8 mouse cellular contexts compared by ENCODE assay signal in the genomic region with DNA sequence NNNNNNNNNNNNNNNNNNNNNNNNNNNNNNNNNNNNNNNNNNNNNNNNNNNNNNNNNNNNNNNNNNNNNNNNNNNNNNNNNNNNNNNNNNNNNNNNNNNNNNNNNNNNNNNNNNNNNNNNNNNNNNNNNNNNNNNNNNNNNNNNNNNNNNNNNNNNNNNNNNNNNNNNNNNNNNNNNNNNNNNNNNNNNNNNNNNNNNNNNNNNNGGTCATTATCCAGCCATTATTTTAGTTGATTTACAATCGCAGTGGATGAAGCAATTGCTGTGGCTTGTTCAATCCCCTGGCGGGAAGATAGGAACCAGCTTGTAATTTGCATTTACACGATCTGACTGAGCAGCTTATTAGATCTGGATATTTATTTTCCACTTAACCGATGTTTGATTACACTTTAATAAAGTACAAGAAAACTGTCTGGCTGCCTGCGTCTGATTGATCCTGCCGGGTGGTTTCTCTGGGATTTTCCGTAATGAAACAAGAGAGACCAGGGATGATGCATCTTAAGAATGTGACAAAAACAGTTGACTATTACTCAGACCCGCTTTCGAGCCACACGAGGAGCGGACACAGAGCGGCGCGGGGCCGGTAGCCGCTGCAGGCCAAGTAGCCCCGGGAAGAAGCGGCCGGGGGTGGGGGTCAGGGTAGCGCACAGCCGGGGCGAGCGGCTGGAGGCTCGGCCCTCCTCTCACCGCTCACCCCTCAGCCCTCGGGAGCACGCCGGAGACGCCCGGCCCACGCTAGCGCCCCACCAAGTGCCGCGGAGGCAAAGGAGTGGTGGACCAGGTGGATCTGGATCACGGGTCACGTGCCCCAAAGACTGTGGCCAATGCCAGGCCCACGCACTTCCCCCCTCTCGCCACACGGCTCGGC. TPM values are rescaled to one million over a fixed set of nuclear protein-coding genes. Genes with fewer than 3 reads are reported as not detected.
DNase-seq lines count a peak whose midpoint lies in the region; ATAC-seq and TF ChIP-seq lines count a peak whose summit lies in the region.

No protein-coding gene starts in this region.

- DNase-seq in heart, adult 11 months, result peak; percentile 52
- no peak for DNase-seq in heart, adult 18-20 months
- peak; percentile 30 for DNase-seq in ES-CJ7 (ENCODE audit: low read depth, low spot score)
- peak; percentile 32 for DNase-seq in embryo, embryonic 9.5 days (ENCODE audit: extremely low spot score)
- peak; percentile 36 for DNase-seq in hindbrain, postnatal 0 days (ENCODE audit: low spot score)
- DNase-seq in midbrain, embryonic 14.5 days, result peak; percentile 69
- no peak for DNase-seq in adrenal gland, adult 8-10 months
- DNase-seq in spleen, adult 12 weeks (ENCODE audit: low spot score), result no peak

- peak overlapping the region; percentile 45 for H3K9ac ChIP-seq in hindbrain, postnatal 0 days (replicated peaks; ENCODE audit: low read length)
- H3K9ac ChIP-seq in midbrain, embryonic 14.5 days (replicated peaks; ENCODE audit: low read length), result peak overlapping the region; percentile 47; the same call in 1 of the 2 replicates

- peak overlapping the region; percentile 67 for H3K4me2 ChIP-seq in hindbrain, postnatal 0 days (ENCODE audit: low read depth, low read length)
- peak overlapping the region; percentile 70 for H3K4me2 ChIP-seq in midbrain, embryonic 14.5 days (ENCODE audit: low read length)

- H3K27me3 ChIP-seq in hindbrain, postnatal 0 days (ENCODE audit: insufficient read depth, low read length), result peaks cover 49% of the 10 kb centered on the region
- H3K27me3 ChIP-seq in midbrain, embryonic 14.5 days (ENCODE audit: control insufficient read depth, insufficient read depth, low read length), result peaks cover 63% of the 10 kb centered on the region

- ATAC-seq in hindbrain, postnatal 0 days, result peak; percentile 55; the same call in 1 of the 2 replicates
- peak; percentile 32; the same call in 1 of the 2 replicates for ATAC-seq in midbrain, embryonic 14.5 days (ENCODE audit: low FRiP score, low TSS enrichment)

- TF ChIP-seq CTCF in hindbrain, postnatal 0 days (IDR thresholded peaks at IDR 0.05; ENCODE audit: low read depth), result no peak

- 0 out of 2 replicates have a peak, but pooled peaks cover 4% of the 10 kb centered on the region for H3K4me1 ChIP-seq in hindbrain, postnatal 0 days (ENCODE audit: insufficient read depth, low read length)
- H3K4me1 ChIP-seq in midbrain, embryonic 14.5 days (ENCODE audit: control insufficient read depth, insufficient read depth, low read length), result peaks cover 52% of the 10 kb centered on the region

- WGBS in hindbrain, postnatal 0 days, result 4% methylated on average over 40 of the region's 40 CpGs
- WGBS in midbrain, embryonic 14.5 days, result 2% methylated on average over 40 of the region's 40 CpGs

- H3K27ac ChIP-seq in hindbrain, postnatal 0 days, result no peak overlapping the region
- peak overlapping the region; percentile 78 for H3K27ac ChIP-seq in midbrain, embryonic 14.5 days (replicated peaks; ENCODE audit: low read depth, low read length)

- H3K36me3 ChIP-seq in hindbrain, postnatal 0 days (ENCODE audit: insufficient read depth, low read length), result no peaks in the 10 kb centered on the region
- H3K36me3 ChIP-seq in midbrain, embryonic 14.5 days (ENCODE audit: control insufficient read depth, insufficient read depth, low read length), result no peaks in the 10 kb centered on the region

- H3K9me3 ChIP-seq in hindbrain, postnatal 0 days (ENCODE audit: low read length), result no peaks in the 10 kb centered on the region
- H3K9me3 ChIP-seq in midbrain, embryonic 14.5 days (ENCODE audit: control insufficient read depth, low read length), result no peaks in the 10 kb centered on the region

- peak overlapping the region; percentile 36 for H3K4me3 ChIP-seq in hindbrain, postnatal 0 days (ENCODE audit: low read length)
- peak overlapping the region; percentile 31 for H3K4me3 ChIP-seq in midbrain, embryonic 14.5 days (replicated peaks; ENCODE audit: low read depth, low read length)

RNA-seq across cellular contexts. Expression of a gene that starts 48.0 kb away (rescaled TPM):
- not detected for total RNA-seq in heart, adult 18-20 months (2021)
- not detected in 2 replicates for total RNA-seq in hindbrain, postnatal 0 days (2014; rRNA removed)
- polyA plus RNA-seq in hindbrain, postnatal 0 days (2015; fragmentation: Nextera tagmentation; extraction: Ambion mirVana), result not detected in 2 replicates
- not detected in 2 replicates for polyA plus RNA-seq in midbrain, embryonic 14.5 days (2014; fragmentation: Nextera tagmentation; extraction: Ambion mirVana)
- not detected for total RNA-seq in adrenal gland, adult 8-10 months (2022)

Comparison
In these comparisons a context has a peak if more than half of its experiments do, and no peak if none do; other contexts are left out.
1. DNase-seq: peak in heart, adult 11 months (single experiment), ES-CJ7 (single experiment), embryo, embryonic 9.5 days (single experiment), hindbrain, postnatal 0 days (single experiment) and midbrain, embryonic 14.5 days (single experiment); none in heart, adult 18-20 months (0 of 2), adrenal gland, adult 8-10 months (single experiment) and spleen, adult 12 weeks (single experiment).